Mouse (Mus musculus) layer of hippocampus, adult 8-10 months (tissue): Measurements from ENCODE around the gene Orai1. TPM values are rescaled to one million over a fixed set of nuclear protein-coding genes. Genes with fewer than 3 reads are reported as not detected.
A peak's percentile ranks its signal among the peaks of the same experiment; 100 is the strongest.
"Not testable (repeated sequence)": the region's sequence is repeated elsewhere in the genome, so short reads cannot be mapped to it uniquely, and the experiment has no call there.

Source experiments
- DNase-seq, 2 experiments: peaks; one replicate each; pipeline ENCODE4 v3.0.0; 2022; ENCODE audit warnings: low spot score in 2 of 2
- total RNA-seq, 4 experiments: library from RNA; stranded (reverse); gene quantifications; 2 replicates each; pipeline ENCODE4 v1.2.4; 2022

The Orai1 gene
- total RNA-seq, 4 experiments from 2014 or later, result 9.4 to 16.0 (median 14.1) TPM

DNA sequence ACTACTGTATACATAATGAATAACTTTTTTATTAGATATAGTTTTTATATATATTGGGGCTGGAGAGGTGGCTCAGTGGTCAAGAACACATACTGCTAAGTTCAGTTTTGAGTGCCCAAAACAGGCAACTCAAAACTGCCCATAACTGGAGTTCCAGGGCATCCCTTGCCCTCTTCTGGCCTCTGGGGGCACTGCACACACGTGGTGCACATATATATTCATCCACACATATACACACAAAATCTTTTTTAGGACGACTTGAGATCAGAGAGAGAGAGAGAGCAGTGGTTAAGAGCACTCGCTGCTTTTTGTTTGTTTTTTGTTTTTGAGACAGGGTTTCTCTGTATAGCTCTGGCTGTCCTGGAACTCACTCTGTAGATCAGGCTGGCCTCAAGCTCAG is 16.4 kb downstream of the Orai1 start:
- DNase-seq, result no peak

DNA sequence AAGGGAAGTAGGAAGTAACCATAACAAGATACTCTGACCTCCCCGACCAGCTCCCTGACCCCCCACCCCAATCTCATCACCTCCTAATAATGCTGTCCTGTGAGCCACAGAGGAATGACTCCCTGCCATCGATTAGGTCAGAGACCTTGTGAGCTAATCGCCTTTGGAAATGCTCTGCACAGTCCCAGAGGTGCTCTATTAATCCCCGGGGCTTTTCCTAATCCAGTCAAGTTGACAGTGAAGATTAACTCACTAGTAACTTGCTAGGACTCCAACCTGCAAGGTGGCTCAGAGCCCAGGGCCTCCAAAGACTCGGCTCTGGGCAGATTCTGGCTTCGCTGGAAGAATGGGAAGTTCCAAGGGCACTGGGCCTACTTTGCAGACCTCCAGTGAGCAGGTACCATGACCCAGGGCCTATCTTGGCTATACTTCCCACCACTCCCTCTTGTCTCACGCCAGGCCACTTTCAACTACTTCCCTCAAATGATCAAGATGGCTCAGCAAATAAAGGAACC is 18.8 kb downstream of the Orai1 start:
- no peak for DNase-seq

DNA sequence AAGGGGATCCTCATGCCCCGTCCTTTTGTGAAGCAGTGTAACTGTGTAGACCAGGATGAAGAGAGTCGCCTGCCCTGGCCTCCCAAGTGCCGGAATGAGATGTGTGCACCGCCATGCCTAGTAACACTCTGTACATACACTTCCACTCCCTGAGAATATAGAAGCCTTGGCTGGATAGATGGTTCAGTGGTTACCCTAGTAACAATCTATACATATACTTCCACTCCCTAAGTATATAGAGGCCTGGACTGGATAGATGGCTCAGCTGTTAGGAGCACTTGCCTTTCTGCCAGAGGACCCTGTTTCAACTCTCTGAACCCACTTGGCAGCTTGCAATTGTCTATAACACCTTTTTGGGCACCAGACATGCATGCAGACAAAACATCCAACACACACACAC is 20.2 kb downstream of the Orai1 start:
- no peak for DNase-seq

DNA sequence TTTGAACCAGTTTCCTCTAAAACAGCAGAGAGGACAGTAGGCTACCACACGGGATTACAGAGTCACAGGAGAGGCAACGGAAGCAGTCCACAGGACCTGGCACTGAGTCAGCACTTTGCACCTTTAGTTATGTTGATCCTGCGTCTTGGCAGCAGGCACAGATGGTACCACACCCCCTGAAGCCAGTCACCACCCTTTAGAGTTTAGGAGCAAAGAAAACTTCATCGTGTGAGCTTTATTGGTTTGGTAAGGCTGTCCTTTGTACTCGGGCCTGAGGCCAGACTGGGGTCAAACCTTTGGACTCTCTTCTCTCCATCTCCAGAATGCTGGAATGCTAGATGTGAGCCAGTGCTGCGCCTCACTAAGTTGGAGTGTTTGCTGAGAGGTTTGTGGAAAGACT is 20.7 kb downstream of the Orai1 start:
- no peak for DNase-seq

DNA sequence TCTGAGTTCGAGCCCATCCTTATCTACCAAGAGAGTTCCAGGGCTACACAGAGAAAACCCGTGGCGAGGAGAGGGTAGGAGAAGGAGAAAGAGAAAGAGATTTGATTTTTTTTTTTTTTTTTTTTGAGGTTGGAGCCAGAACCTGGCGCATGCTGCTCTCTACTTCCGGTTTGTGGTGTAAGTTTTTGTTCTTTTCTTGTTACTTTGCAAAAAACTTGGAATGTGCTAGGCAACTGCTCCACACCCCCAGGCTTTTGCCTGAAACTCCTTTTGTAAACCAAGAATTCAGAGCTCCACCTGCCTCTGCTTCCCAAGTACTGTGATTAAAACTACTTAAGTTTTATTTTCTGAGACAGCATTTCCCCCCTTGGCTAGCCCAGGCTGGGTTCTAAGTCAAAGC is 23.2 kb downstream of the Orai1 start:
- DNase-seq, result no peak

DNA sequence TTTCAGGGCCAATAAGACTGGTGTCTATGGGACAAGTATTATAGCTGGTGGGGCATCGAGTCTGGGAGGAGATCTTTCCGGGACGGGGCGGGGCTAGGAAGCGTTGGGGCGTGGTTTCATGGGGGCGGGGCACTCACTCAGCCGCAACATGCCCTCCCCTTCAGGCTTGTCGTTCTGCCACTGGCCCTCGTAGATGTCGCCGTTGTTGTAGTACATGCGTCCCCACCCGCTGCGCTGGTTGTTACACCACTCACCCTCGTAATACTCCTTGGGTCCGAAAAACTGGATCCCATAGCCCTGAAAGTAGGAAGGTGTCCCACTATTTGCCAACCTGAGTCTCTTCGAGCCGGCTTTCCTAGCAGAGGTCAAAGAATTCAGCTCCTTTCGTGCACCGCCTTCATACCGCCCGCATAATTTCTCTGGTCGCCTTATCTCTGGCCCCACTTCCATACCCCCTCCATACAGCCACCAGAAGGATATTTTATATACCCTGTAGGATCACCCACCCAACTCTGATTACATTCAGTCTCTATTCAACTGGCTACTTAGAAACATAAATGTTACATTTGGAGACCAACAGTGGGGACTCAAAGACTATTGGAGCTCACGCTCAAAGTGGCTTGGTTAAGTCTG is 24.4 kb downstream of the Orai1 start:
- DNase-seq, result no peak

DNA sequence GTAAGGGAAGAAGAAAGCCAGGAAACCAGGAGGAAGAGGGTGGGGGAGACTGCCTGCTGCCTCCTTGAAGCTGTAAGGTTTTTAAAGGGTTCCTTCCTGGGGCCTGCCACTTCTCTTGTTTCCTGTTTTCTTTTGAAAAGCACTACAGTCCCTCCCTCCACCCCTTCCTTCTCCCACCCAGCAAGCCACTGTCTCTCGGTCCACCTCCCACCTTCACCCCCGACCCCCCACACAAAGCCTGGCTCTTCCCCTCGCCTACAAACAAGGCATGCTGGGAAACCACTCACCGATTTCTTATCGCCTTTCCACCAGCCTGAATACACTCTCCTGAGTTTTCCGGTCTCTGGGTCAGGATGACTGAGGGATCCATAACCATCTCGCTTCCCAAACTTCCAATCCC is 25.9 kb downstream of the Orai1 start:
- no peak for DNase-seq

DNA sequence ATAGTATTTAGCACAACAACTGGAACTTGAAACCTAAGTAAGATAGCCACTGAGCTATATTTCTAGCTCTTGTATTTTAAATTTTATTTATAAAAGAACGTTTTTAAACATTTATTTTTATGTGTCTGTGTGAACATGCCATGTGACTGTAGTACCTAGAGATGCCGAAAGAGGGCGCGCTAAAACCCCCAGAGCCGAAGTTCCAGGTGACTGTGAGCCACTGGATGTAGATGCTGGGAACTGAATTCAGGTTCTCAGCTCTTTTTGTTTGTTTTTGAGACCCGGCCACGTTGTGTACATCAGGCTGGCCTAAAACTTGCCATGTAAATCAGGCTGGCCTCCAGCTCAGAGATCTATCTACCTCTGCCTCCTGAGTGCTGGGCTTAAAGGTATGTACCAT is 29.0 kb downstream of the Orai1 start:
- no peak for DNase-seq

DNA sequence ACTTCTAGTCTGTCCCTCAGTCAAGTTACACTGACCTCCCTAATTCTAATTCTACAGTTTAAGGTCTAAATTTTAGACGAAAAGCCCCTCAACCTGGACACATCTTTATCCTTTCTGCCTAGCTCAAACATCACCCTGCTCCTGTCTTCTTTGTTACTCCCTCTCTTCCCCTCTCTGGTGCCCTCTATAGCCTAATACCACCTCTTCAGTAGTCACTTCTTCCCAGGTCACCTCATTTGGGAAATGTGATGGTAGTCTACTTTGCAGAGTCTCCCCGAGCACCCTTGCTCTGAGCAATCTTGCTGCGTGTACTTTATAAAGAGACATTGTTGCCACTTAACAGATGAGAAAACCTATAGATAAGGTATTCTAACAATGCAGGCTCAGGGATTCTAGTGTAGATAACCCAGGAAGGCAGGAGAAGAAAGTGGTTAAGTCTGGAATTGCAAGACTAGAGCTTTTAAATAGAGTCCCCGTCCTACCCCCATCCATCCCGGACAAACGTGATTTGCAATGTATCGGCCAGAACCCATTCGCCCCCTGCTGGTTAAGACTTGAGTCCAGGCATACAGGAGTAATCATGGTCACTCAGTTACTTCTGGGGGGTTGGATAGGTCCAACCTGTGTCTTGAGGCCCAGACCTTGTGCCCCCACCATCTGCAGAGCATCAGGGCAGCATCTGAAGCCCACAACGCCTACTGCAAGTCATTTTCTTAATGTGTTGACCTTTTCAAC is 30.9 kb downstream of the Orai1 start:
- peak in 1 of 2 experiments; percentile 45 for DNase-seq

DNA sequence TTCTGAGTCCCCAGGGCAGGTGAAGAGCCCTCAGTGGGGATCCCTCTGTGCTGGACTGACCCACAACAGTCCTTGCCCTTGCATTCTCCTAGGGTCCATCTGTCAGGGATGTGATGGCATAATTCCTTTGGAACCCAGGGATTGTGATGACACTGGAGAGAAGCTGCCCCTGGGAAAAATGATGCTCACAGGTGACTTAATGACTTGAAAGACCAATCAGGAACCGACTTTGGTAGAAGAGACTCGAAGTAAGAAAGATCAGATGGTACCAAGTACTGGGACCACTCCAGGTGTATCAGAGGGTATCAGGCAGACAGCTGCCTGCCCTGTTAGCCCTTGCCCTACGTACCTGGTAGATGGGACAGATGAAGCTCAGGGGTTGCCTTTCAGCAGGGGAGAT is 32.0 kb downstream of the Orai1 start, which contains the start of gene Morn3:
Gene Morn3, minus strand, starts transcription at position 101 of the 400 bp plus-strand sequence.
- DNase-seq, result no peak

DNA sequence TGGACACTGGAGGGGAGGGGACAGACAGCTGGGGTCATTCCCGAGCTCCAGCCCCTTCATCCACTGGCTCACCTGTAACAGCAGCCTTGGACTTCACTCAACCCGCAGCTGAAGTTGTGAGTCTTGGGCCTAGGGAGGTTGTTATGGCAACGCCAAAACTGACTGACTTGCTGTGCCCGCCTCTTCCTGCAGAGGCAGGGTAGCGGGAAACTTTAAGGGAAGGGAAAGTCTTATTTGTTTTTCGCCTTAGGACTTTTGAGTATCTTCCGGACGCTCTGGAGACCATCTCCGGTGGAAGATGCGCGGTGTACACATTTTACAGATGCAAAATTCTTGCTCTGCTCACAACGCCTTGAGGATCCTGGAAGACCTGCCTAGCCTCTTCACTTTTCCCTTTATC is 34.4 kb downstream of the Orai1 start:
- no peak for DNase-seq

DNA sequence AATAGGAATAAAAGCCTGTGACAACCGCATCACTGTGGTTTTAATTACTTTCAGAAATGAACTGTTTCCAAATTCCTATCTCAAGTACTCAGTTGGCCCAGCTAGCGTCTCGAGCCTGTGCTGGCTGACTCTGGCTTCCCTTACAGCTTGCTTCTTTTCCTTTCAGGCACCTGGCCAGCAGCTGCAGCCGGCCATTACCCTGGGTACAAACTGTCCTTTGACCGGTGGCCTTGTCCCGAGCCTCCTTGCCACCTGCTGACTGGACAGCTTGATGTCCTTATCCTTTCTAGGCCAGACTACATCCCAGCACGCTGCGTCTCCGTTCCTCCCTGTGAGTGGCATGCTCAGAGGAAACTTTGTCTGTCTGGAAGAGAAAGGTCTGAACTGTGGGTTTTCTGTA is 36.0 kb downstream of the Orai1 start:
- no peak for DNase-seq

DNA sequence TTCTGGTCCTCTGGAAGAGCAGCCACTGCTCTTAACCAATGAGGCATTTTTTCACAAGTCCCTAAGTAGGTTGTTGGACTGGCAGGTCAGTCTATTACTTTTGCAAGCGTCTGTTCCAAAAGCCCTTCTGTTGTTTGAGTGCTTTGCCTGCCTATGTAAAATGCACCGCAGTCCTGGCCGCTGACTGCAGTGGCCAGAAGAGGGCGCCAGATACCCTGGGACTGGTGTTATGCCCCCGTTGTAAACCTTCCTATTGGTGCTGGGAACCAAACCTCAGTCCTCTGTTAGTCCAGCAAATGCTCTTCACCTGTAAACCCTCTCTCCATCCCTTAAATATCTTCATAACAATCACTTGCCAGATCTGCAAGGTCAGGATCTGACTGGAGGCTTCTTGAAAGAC is 36.9 kb downstream of the Orai1 start:
- no peak for DNase-seq

DNA sequence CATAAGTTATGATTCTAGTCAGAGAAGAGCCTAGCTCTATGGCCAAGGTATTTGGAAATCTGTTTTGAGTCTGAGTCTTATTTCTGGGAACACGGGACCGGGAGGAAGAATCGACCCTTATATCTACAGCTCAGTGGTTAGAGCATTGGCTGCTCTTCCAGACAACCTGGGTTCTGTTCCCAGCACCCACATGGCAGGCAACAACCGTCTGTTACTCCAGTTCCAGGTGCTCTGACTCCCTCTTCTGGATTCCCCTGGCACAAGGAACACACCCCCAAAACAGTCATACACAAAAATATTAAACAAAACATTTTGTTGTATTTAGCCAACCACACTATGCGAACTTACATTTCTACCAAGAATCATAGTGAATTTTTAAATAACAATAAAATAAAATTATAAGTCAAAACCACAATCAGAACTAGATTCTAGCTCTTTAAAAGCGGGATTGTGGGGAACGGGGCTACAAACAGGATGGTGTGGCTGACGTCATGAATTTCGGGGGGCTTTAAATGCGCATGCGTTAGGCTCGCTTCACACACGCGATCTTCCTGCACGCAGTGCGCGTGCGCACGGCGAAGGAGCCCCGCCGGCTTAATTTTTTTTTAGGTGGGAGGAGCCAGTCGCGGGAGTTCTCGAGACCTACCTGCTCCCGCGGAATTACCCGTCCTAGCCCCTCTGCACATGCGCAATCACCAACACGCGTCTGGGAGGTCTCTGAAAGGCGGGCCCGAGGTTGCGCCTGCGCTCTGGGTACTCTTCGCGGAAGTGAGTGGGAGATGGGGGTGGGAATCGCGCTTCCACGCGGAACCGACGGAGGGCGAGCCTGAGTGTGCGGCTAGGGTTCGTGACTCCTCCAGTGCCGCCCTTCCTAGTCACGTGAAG is 42.7 kb downstream of the Orai1 start:
- peak; percentile 98 to 99 for DNase-seq

DNA sequence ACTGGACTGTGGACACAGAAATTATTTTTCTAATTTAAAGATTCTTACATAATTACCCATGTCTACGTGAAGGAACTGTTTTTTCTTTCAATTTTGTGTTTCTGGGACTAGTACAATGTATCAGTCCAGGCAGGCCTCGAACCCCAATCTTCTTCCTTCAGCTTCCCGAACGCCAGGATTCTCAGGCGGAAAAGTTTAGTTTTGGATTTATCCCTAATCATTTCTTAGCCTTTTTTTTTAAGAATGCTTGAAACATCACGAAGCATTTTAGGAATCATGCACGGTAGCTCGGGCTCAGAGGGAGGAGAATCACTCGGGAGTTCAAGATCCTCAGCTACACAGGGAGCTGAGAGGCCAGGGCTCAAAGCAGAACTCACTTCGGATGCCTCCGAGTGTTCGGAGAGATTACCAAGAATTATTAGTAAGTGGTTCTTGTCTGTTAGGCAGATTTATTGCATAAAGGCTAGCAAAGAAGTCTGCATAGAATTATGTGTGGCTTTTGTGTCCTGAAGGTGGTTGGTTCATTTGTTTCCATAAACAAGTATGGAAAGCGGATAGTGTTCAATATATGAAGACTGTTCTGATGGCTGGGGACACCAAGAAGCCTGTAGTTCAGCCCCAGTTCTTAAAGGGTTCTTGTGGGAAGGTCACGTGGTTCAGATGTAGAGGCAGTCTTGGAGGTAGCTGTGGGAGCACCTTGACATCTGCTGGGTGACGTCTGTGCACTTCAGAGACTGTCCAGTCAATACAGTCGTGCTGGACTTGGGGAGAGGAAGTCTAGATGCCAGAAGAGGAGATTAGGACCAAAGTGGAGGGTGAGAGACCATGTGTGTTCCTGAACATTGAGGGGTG is 43.6 kb downstream of the Orai1 start:
- no peak for DNase-seq

DNA sequence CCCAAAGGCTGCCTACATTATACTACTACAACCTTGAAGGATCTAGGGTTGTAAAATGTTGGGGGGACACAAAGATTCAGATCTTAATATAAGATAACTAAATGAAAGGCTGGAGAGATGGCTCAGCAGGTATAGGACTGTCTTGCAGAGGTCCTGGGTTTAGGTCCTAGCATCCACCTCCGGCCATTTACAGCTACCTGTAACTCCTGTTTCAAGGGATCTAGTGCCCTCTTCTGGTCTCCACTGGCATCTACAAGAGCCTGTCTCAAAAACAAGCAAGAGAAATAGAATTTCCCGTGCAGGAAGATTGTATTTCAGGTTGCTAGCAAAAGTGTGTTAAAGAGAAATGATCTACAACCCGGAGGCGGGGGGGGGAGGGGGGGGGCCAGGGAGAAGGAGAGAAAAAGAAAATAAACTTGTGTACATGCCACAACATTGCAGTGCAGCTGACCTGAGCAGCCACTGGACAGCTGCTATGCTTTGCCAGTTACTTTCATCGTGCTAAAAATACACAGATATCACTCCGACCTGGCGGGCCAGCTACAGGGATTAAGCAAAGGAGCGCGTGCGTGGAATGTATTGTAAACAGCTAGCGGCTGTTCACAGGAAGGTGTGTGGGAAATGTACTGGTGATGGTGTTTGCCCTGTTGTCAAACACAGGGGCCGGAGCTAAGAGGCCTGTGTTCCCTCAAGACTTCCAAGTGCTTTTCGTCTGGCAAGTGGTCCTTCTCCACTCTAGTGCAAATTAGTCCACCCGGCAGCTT is 45.1 kb downstream of the Orai1 start:
- no peak for DNase-seq

DNA sequence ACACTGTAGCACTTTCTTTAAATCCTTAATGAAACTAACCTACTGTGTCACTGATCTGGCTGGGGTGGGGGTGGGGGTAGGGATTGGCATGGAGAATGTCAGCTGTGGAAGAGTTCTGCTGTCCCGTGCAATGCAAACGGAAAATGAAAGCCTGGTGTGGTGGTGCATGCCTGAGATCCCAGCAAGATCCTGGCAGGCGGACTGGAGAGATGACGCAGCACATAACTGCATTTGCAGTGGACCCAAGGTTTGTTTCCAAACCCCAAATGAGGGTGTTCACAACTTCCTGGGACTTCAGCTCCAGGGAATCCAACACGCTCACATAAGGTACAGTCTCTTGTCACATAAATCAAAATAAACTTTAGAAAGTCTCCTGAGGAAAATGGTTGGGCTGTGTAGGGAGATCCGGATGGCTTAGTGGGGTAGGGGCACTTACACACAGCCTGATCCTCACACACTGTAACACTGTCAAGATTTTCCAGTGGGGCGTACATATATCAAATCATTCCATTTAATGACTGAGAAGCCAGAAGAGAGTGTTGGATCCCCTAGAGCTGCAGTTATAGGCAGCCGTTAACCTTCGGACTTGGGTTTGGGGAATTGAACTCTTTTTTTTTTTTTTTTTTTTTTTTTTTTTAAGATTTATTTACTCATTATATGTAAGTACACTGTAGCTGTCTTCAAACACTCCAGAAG is 46.0 kb downstream of the Orai1 start:
- no peak for DNase-seq

DNA sequence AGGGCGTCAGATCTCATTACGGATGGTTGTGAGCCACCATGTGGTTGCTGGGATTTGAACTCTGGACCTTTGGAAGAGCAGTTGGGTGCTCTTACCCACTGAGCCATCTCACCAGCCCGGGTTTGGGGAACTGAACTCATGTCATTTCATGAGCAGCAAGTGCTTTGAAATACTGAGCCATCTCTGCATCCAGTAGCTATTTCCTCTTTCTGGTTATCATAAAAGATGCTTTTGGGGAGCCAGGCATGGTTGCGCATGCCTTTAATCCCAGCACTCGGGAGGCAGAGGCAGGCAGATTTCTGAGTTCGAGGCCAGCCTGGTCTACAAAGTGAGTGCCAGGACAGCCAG is 46.5 kb downstream of the Orai1 start:
- not testable (repeated sequence) for DNase-seq

DNA sequence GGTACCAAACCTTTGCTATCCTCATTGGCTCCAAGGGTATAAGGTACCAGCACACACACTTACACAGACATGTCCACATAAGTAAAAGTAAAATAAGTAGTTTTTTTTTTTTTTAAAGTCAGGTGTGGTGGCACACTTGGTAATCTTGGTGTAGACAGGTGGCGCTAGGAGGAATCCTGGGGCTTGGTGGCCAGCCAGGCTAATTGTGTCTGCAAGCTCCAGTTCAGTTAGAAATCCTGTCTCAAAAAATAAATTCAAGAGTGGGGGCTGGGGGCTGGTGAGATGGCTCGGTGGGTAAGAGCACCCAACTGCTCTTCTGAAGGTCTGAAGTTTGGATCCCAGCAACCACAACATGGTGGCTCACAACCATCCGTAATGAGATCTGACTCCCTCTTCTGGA is 48.3 kb downstream of the Orai1 start:
- no peak for DNase-seq

DNA sequence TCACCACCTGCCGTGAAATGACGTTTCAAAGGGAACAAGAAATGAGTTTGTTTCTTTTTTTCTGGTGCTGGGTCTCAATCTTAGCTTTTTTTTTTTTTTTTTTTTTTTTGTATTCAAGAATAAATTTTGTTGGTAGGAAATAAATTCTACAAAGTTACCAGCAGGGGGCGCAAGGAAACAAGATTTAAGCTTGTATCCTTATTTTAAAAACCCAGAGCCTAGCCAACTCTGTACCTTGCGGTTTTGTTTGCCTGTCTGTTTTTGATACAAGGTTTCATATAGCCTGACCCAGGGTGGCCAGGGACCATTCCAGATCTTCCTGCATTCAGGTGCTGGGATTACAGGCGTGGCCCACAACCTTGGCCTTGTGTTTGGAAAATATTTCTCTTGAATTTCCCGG is 49.3 kb downstream of the Orai1 start:
- DNase-seq, result peak in 1 of 2 experiments; percentile 41
